ENCODE assay signal across 10 mouse cellular contexts in genomic region chr5:143633877-143634276, GRCm38 (mm10). TPM values are rescaled to one million over a fixed set of nuclear protein-coding genes. Genes with fewer than 3 reads are reported as not detected.
DNase-seq lines count a peak whose midpoint lies in the region; ATAC-seq and TF ChIP-seq lines count a peak whose summit lies in the region.
"Had no signal": no experiment of that assay in that cellular context is flagged by ENCODE, and none has a peak within 500 bp of the region (broad histone marks: within the 10 kb centered on the region; RNA-seq: fewer than 3 reads in every experiment).

No protein-coding gene starts in this region.

- no peak for TF ChIP-seq CTCF in G1E (IDR thresholded peaks at IDR 0.05; ENCODE audit: low read depth, low read length)

- no peaks in the 10 kb centered on the region for H3K36me3 ChIP-seq in hindbrain, embryonic 12.5 days
- H3K36me3 ChIP-seq in hindbrain, embryonic 11.5 days (ENCODE audit: control insufficient read depth, insufficient read depth, low read length): no peaks in the 10 kb centered on the region
- H3K36me3 ChIP-seq in G1E (replicated peaks): peaks cover 43% of the 10 kb centered on the region
- H3K36me3 ChIP-seq in embryonic facial prominence, embryonic 11.5 days (replicated peaks; ENCODE audit: control insufficient read depth, insufficient read depth, low read depth, low read length): no peaks in the 10 kb centered on the region
- H3K36me3 ChIP-seq in liver, embryonic 11.5 days (ENCODE audit: control insufficient read depth, insufficient read depth, low read length): peaks cover 4% of the 10 kb centered on the region; the same call in 1 of the 2 replicates

- H3K27me3 ChIP-seq in hindbrain, embryonic 12.5 days: no peaks in the 10 kb centered on the region
- no peaks in the 10 kb centered on the region for H3K27me3 ChIP-seq in hindbrain, embryonic 11.5 days (ENCODE audit: control insufficient read depth, insufficient read depth, low read length)
- H3K27me3 ChIP-seq in G1E (ENCODE audit: insufficient read depth, low read length): no peaks in the 10 kb centered on the region
- no peaks in the 10 kb centered on the region for H3K27me3 ChIP-seq in embryonic facial prominence, embryonic 11.5 days (ENCODE audit: control insufficient read depth, insufficient read depth, low read length)
- no peaks in the 10 kb centered on the region for H3K27me3 ChIP-seq in liver, embryonic 11.5 days (replicated peaks; ENCODE audit: control insufficient read depth, insufficient read depth, low read length)

- intact Hi-C loops in left cerebral cortex, postnatal 25 days (cut with DNase I): no loop called here

- DNase-seq in hindbrain, embryonic 11.5 days (ENCODE audit: low spot score): no peak
- DNase-seq in G1E (ENCODE audit: low spot score): no peak
- no peak for DNase-seq in embryonic facial prominence, embryonic 11.5 days (ENCODE audit: low spot score)
- no peak for DNase-seq in liver, embryonic 11.5 days (ENCODE audit: low spot score)
- no peak for DNase-seq in adrenal gland, adult (ENCODE audit: inconsistent age in 2 of 2, low spot score in 1 of 2)
- no peak for DNase-seq in left cerebral cortex, postnatal 25 days (ENCODE audit: low spot score in 2 of 2)
- DNase-seq: kidney, postnatal 10 days; thymus, postnatal 36 days had no signal

- H3K9me3 ChIP-seq in hindbrain, embryonic 12.5 days (replicated peaks): peaks cover 5% of the 10 kb centered on the region; the same call in 1 of the 2 replicates
- H3K9me3 ChIP-seq in hindbrain, embryonic 11.5 days (ENCODE audit: control insufficient read depth, low read length): no peaks in the 10 kb centered on the region
- H3K9me3 ChIP-seq in G1E (replicated peaks): peaks cover 3% of the 10 kb centered on the region; the same call in 1 of the 2 replicates
- H3K9me3 ChIP-seq in embryonic facial prominence, embryonic 11.5 days (replicated peaks; ENCODE audit: control insufficient read depth, low read length): no peaks in the 10 kb centered on the region
- H3K9me3 ChIP-seq in liver, embryonic 11.5 days (ENCODE audit: control insufficient read depth, low read length): peaks cover 3% of the 10 kb centered on the region; the same call in 1 of the 2 replicates

- H3K4me2 ChIP-seq in hindbrain, embryonic 12.5 days (replicated peaks): 0 out of 2 replicates have a peak overlapping the region, but pooled peaks have one; percentile 22
- no peak overlapping the region for H3K4me2 ChIP-seq in hindbrain, embryonic 11.5 days (replicated peaks; ENCODE audit: low read depth, low read length)
- H3K4me2 ChIP-seq in embryonic facial prominence, embryonic 11.5 days (ENCODE audit: low read depth, low read length): peak overlapping the region; percentile 37
- peak overlapping the region; percentile 54 for H3K4me2 ChIP-seq in liver, embryonic 11.5 days

- WGBS in hindbrain, embryonic 12.5 days: 61% methylated on average over 4 of the region's 4 CpGs
- WGBS in hindbrain, embryonic 11.5 days: 70% methylated on average over 4 of the region's 4 CpGs
- WGBS in embryonic facial prominence, embryonic 11.5 days: 45% methylated on average over 4 of the region's 4 CpGs
- 59% methylated on average over 4 of the region's 4 CpGs for WGBS in liver, embryonic 11.5 days

- H3K4me1 ChIP-seq in hindbrain, embryonic 12.5 days: peaks cover 13% of the 10 kb centered on the region
- no peaks in the 10 kb centered on the region for H3K4me1 ChIP-seq in hindbrain, embryonic 11.5 days (replicated peaks; ENCODE audit: control insufficient read depth, insufficient read depth, low read length)
- peaks cover 88% of the 10 kb centered on the region for H3K4me1 ChIP-seq in G1E (ENCODE audit: insufficient read depth, low read depth, low read length)
- H3K4me1 ChIP-seq in embryonic facial prominence, embryonic 11.5 days (ENCODE audit: control insufficient read depth, insufficient read depth, low read length): peaks cover 10% of the 10 kb centered on the region
- peaks cover 71% of the 10 kb centered on the region for H3K4me1 ChIP-seq in liver, embryonic 11.5 days (replicated peaks; ENCODE audit: control insufficient read depth, insufficient read depth, low read length)

- no peak for ATAC-seq in hindbrain, embryonic 12.5 days (ENCODE audit: low FRiP score)
- ATAC-seq in hindbrain, embryonic 11.5 days (ENCODE audit: low FRiP score): no peak
- ATAC-seq in G1E (ENCODE audit: extremely low read depth, insufficient number of reproducible peaks, low FRiP score, poor library complexity, severe bottlenecking): no peak
- no peak for ATAC-seq in embryonic facial prominence, embryonic 11.5 days (replicated peaks; ENCODE audit: insufficient number of reproducible peaks, low FRiP score, low TSS enrichment, low read depth)
- ATAC-seq in liver, embryonic 11.5 days (replicated peaks; ENCODE audit: low FRiP score): peak; percentile 10; the same call in 1 of the 2 replicates
- no peak for ATAC-seq in frontal cortex, adult (ENCODE audit: low TSS enrichment)

- H3K27ac ChIP-seq in hindbrain, embryonic 12.5 days: peak overlapping the region; percentile 48; the same call in 1 of the 2 replicates
- H3K27ac ChIP-seq in hindbrain, embryonic 11.5 days (ENCODE audit: low read depth, low read length): no peak overlapping the region; the same call in 1 of the 2 replicates
- peak overlapping the region; percentile 31; the same call in 1 of the 2 replicates for H3K27ac ChIP-seq in embryonic facial prominence, embryonic 11.5 days (replicated peaks; ENCODE audit: low read depth, low read length)
- H3K27ac ChIP-seq in liver, embryonic 11.5 days (ENCODE audit: low read depth, low read length): peak overlapping the region; percentile 77

- no peak overlapping the region for H3K4me3 ChIP-seq in hindbrain, embryonic 12.5 days
- no peak overlapping the region for H3K4me3 ChIP-seq in hindbrain, embryonic 11.5 days (ENCODE audit: low read depth, low read length)
- H3K4me3 ChIP-seq in G1E (ENCODE audit: low read depth, low read length): peak overlapping the region; percentile 47
- H3K4me3 ChIP-seq in embryonic facial prominence, embryonic 11.5 days (ENCODE audit: low read depth, low read length): no peak overlapping the region
- no peak overlapping the region for H3K4me3 ChIP-seq in liver, embryonic 11.5 days (ENCODE audit: low read depth, low read length)

- H3K9ac ChIP-seq in hindbrain, embryonic 12.5 days: no peak overlapping the region
- H3K9ac ChIP-seq in hindbrain, embryonic 11.5 days (ENCODE audit: low read depth, low read length): no peak overlapping the region
- H3K9ac ChIP-seq in embryonic facial prominence, embryonic 11.5 days (replicated peaks; ENCODE audit: low read length): peak overlapping the region; percentile 10; the same call in 1 of the 2 replicates
- peak overlapping the region; percentile 23; the same call in 1 of the 2 replicates for H3K9ac ChIP-seq in liver, embryonic 11.5 days (ENCODE audit: low read depth, low read length)

RNA-seq across cellular contexts. Expression of gene Cyth3, which starts 11.6 kb away (rescaled TPM):
- polyA plus RNA-seq in hindbrain, embryonic 12.5 days (2016; fragmentation: Nextera tagmentation; extraction: Ambion mirVana): 39.8 and 46.1 TPM in 2 replicates
- polyA plus RNA-seq in hindbrain, embryonic 11.5 days (2014; fragmentation: Nextera tagmentation; extraction: Ambion mirVana): 30.3 and 33.4 TPM in 2 replicates
- total RNA-seq in G1E (2014; fragmentation: Nextera tagmentation) (242 and 246 TPM in 2 replicates), G1E (2017) (174 and 191 TPM in 2 replicates)
- 70.4 and 76.3 TPM in 2 replicates for polyA plus RNA-seq in G1E (2012)
- 38.5 and 41.8 TPM in 2 replicates for polyA plus RNA-seq in embryonic facial prominence, embryonic 11.5 days (2014; fragmentation: Nextera tagmentation; extraction: Ambion mirVana)
- 62.8 and 64.5 TPM in 2 replicates for polyA plus RNA-seq in liver, embryonic 11.5 days (2014; fragmentation: Nextera tagmentation; extraction: Ambion mirVana)
- 10 to 100 TPM; 37.5 to 38.2 TPM for total RNA-seq in left cerebral cortex, postnatal 25 days (2021)

Comparison
In these comparisons a context has a peak if more than half of its experiments do, and no peak if none do; other contexts are left out.
1. H3K9ac ChIP-seq: peak in embryonic facial prominence, embryonic 11.5 days (single experiment) and liver, embryonic 11.5 days (single experiment); none in hindbrain, embryonic 12.5 days (single experiment) and hindbrain, embryonic 11.5 days (single experiment).